Mouse (Mus musculus) naive thymus-derived CD4-positive, alpha-beta T cell, adult 2 months (primary cell): Measurements from ENCODE around the gene Thra.
A peak's percentile ranks its signal among the peaks of the same experiment; 100 is the strongest.

Source experiments
- DNase-seq: peaks from one replicate; pipeline ENCODE4 v3.0.0-alpha.2; 2011; ENCODE audit warnings: low read depth

Thra gene

DNA sequence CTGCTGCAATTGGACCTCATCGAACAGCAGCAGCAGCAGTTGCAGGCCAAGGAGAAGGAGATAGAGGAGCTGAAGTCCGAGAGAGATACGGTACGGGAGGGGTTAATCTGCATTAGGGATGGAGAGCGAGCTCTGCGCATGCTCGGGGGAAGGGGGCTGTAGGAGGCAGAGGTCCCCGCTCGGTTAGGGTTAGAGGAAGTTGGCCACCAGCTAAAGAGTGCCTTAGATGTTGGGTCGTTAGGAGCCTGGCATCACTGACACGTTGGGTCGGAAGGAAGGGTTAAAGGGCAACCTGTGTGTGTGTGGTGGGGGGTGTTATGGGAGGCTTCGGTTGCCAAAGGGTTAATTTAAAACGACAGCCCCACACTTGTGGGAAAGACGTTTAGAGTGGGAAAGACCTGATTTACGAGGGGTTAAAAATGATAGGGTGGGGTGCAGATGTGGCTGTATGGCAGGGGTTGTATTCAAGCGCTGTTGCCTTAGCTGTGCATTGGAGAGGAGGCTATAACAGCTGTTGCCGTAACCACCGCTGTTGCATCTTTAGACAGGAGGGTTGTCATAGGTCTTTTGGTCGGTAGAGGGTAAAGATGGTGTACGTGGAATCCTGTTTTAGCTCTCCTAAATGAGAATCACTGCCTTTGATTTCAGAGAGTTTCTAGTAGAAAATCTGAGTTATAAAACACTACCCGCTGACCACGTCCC is 56.2 kb downstream of the Thra start:
- peak; percentile 67 for DNase-seq

DNA sequence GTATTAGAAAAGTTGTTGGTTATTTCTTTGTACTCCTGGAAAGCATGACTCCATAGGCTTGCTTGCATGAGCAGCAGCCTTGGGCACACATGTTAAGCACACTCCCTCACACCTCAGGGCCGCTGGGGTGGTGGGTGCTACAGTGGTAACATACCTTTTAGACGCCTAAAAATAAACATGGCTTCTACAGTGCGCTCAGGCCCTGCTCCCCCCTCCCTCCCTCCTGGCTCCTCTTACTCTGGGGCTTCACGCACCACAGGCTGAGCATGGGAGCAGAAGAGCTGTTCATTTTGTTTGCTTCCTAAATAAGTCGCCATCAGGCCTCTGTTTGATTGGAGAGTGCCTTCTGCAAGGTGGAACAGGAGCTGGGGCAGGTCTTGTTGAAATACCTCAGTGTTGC is 56.9 kb downstream of the Thra start:
- DNase-seq, result peak; percentile 24

DNA sequence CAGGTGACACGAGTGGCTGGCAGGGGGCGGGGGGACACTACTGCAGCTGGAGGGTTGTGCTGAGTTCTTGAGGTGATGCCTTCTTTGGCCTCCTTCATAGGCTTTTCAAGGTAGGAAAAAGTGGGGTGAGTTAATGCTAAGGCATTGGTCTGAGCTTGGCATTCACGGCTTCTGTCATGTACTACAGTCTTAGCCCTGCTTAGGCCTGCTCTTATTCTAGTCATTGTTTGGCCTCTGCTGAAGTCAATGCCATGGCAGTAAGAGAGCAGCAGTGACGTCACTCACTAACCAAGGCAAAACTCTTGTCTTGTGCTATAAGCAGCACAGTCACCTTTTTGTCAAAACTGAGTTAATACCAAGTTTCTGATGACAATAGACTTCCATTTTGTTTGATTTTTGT is 57.5 kb downstream of the Thra start:
- DNase-seq, result no peak

DNA sequence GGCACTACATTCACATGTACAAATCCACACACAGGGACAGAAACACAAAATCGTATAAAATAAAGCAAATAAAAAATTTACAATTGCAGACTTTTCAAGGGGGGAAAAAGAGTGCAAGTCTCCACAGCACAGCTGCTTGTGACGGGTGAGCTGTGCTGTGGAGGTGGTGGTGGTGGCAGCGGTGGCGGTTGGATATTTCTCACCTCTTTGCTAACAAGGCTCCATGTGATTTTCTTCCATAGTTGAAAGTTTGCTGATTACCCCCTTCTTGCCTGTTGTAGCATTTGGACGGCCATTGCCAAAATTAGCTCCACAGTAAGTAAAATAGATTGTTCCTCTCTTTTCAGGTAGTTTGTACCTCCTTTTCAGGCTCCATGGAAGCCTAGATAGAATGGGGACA is 64.2 kb downstream of the Thra start, which contains the start of gene Casc3:
TSS of gene Casc3 (plus strand) at position 301 of the 400 bp plus-strand sequence.
- DNase-seq, result no peak

DNA sequence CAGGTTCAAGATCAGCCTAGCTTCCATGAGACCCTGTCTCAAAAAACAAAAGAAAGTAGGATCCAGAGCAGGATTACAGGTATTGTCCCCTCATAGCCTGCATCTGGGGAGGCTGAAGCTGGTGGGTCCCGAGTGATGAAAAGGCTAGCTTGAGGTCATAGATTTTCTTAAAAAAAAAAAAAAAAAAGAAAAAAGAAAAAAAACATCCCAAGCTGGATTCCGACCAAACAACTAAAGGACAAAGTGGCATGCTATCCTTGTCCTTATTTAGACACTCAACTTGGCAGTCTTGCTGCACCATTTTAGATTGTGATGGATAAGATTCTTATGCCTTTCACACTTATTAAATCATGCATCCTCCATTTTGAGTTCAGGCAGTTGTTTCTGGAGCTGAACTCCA is 68.0 kb downstream of the Thra start:
- DNase-seq, result no peak

DNA sequence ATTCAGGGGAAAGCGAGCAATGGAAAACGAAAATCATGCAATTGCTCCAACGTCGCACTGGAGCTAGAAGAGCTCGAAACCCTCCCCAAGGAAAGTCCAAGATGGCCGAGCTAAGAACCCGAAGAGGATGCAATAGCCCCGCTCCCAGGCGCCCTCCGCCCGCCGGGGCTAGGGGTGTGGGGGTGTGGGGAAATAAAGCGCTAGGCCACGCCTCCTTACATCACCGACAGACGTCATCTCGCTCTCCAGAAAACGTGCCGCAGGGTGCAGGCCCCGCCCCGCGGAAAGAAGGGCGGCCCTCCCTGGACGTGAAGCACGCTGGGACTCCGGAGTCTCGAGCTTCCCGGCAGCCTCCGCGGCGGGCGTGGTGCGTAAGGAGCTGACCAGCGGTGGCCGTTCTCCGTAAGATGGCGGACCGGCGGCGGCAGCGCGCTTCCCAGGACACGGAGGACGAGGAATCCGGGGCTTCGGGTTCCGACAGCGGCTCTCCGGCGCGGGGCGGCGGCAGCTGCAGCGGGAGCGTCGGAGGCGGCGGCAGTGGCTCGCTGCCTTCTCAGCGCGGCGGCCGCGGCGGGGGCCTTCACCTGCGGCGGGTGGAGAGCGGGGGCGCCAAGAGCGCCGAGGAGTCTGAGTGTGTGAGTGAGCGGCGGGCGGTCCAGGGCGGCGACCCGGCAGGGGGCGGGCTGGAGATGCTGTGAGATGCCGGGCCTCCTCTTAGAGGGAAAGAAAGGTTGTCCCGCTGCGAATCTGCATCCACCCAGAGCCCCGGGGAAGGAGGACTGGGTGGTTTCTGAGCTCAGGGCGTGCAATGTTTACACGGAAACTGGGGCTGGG is 69.2 kb downstream of the Thra start:
- DNase-seq, result peak; percentile 99

DNA sequence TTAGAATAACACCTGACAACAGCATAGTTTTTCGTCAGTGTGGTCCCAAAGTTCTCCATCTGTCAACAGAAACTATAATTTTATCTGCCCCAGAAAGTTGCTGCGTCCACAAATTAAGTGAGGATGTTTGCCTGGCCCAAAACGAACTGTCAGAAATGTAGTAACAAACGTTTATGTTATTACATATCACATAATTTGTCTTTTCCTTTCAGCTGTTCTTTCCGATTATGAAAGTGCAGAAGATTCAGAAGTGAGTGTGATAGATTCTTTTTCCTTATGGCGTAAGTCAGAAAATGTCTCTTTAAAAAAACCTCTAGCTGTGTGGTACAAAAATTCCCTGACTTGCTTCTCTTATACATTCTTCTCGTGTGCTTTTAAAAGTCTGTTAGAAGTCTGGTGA is 70.2 kb downstream of the Thra start:
- no peak for DNase-seq

DNA sequence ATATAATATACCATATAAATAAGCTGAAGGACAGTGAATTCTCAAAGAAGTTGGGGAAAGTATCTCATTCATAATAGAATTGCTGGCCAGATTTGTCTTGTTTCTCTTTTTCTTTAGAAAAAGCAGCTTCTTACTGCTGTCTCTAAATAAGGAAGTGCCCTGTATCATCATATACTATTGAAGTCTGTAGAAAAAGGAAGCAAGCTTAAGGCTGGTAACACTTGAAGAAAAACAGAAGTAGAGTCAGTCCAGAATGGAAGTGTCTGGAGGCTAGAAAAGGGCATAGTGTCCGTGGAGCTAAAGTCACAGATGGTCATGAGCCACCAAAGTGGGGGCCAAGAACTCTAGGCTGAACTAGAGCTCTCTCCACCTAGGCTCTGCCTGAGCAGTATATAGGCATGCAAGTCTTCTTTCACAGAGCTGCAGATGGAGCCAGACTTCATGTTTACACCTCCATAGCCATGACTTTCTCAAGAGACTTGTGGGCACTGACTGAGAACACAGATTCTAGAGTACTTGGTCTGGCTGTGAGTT is 76.3 kb downstream of the Thra start:
- no peak for DNase-seq
